Mouse (Mus musculus) thymus, postnatal 14 days (tissue): ENCODE measurements around the gene Olfr1386.
"Not testable (repeated sequence)": the region's sequence is repeated elsewhere in the genome, so short reads cannot be mapped to it uniquely, and the experiment has no call there.

Experiments used
- DNase-seq: peaks from one replicate; pipeline ENCODE4 v3.0.0; 2021

Olfr1386 gene

DNA sequence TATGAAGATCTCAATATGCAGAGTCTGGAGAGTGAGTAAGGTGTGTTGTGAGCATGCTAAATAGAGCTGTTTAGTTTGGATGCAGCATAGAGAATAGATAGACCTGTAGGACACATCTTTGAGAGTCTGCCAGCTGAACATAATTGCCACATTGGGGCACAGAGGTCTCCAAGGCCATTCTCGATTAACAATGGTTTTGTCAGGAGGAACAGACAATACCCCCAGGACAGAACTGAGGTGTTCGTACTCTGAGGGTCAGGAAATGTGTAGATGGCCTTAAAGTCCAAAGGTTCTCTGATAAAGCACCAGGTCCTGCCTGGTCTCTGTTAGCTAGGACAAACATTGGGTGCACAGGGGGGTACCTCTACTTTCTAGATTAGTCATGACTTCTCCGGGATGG is at the start of gene Olfr1386:
TSS of gene Olfr1386 (plus strand) at position 301 of the 400 bp plus-strand sequence.
- not testable (repeated sequence) for DNase-seq

DNA sequence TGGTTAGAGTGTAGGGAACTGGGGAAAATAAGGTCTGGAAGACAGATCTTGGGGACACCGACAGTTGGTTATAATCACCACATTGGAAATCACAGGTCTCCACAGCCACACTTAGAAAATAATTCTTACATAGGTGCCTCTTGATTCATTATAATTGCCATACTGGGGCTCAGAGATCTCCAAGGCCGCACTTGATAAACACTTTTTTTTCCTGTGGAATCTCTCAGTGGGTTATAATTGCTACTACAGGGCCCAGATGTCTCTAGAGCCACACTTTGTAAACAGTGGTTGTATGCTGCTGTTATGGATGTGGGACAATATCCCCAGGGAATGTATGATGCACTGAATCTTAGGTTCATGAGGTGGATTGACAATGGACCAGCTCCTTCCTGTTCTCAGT is 42.1 kb upstream of the Olfr1386 start, which contains the start of gene Olfr1389:
TSS of gene Olfr1389 (plus strand) at position 301 of the 400 bp plus-strand sequence.
- no peak for DNase-seq

DNA sequence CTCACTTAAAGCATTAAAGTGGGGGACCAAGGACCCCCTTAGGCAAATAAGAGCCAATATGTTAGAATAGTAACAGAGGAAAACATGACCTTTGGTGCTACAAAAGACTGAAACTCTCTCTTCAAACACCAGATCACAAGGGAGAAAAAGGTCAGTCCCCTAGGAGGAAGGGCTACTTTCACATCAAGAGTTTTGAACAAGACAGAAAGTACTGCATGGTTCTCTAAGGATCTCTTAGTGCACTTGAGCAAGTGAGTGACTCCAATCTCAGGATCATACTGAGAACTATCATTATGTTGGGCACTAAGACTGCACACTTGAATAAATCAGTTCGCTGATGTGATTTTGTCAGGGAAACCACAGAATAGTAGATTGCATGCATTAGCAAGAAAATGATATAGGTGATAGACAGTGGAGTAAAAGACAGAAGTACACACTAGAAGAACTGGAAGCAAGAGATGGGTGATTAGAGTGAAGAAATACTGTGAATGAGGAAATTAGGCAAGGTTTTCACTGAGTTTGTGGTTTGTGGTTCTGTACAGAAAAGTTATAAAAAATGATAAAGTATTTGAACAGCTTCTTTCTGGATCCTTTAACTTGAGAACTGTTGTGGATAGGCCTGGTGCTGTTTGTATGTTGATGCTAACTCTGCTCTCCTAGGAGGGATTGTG is 39.5 kb upstream of the Olfr1386 start:
- no peak for DNase-seq

DNA sequence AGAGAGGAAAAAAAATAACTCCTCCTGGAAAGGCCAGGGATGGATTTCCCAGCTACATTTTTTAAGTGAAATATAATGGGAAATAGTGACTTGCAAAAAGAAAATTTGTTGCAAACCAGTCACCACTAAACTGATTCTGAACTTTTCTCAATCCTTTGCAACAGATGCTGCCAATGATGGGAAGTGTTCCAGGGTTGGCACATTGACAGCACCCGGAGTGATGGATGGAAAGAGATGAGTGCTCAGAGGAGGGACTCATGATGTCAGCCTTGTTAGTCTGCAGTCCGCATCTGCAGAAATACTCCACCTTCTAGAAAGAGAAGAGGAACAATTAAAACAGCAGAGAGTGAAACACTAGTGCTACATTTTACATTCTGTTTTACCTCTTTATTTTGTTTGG is 35.2 kb upstream of the Olfr1386 start:
- no peak for DNase-seq

DNA sequence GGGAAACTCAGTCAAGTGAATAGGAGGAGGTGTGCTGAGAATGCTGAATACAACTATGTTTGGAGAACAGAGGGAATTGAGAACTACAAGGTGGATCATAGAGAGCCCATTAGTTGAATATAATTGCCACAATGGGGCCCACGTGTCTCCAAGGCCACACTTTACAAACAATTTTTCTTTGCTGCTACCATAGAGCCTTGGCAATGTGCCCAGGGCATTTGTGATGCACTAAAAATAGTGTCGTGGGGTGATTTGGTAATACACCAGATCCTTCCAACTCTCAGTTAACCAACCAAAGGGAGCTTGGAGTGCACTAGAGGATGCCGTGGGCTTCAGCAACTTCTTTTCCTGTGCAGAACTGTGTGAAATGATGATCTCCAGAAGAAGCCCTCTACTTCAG is 28.4 kb upstream of the Olfr1386 start, which contains the start of gene Olfr1388:
TSS of gene Olfr1388 (plus strand) at position 214 of the 400 bp plus-strand sequence.
- no peak for DNase-seq

DNA sequence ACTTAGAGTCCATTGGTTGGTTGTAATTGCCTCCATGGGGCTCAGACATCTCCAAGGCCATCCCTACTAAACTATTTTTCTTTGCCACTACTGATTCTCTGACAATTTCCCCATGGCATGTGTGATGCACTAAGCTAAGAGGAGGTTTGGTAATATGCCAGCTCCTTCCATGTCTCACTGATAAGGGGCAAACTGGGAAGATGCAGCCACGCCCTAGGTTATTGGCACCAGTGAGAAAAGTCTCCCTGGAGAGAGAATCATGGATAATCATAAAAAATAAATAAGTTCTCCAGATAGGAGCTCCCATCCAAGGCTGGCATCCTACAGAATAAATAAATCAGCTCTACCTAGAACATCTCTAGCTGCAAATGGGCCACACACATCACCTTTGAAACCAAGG is 9.8 kb upstream of the Olfr1386 start, which contains the start of gene Olfr1387:
TSS of gene Olfr1387 (plus strand) at position 301 of the 400 bp plus-strand sequence.
- DNase-seq, result no peak

DNA sequence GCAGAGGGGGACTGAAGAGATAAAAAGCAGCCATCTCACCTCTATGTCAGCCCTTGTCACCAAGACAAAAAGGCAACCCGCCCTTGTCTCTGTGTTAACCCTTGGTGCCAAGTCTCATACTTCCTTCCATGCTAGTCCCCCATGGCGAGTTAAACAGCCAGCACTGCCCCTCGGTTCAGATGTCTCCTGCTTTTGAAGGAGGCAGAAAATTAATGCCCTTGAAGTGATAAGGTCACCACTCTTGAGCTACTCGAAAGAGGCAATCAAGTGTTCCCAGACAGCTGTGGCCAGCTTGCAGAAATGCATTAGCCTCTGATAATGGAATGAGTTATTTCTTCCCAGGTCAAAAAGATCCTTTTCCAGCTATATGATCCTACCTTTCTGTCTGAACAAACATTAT is 21.1 kb downstream of the Olfr1386 start:
- DNase-seq, result no peak

DNA sequence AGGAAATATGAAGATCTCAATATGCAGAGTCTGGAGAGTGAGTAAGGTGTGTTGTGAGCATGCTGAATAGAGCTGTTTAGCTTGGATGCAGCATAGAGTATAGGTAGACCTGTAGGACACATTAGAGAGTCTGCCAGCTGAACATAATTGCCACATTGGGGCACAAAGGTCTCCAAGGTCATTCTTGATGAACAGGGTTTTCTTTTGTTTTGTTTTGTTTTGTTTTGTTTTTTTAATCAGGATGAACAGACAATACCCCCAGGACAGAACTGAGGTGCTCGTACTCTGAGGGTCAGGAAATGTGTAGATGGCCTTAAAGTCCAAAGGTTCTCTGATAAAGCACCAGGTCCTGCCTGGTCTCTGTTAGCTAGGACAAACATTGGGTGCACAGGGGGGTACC is 23.9 kb downstream of the Olfr1386 start, which contains the start of gene Olfr1385:
TSS of gene Olfr1385 (plus strand) at position 301 of the 400 bp plus-strand sequence.
- not testable (repeated sequence) for DNase-seq

DNA sequence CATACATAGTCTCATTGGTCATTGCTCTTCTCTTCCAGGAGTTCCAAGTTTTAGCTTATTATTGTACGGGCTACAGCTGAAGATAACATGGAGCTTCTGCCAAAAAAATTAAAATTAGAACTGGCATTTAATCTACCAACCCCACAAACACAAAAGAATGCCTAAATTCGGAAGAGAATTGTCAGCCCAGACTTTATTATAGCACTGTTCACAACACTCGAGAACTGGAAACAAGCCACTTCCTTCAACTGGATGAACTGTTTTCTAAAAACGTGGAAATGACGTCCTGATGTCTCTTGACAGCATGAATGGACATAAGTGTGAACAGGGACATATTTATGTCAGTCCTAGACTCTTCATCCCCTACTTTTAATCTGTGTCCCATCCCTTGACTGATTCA is 53.2 kb downstream of the Olfr1386 start:
- no peak for DNase-seq

DNA sequence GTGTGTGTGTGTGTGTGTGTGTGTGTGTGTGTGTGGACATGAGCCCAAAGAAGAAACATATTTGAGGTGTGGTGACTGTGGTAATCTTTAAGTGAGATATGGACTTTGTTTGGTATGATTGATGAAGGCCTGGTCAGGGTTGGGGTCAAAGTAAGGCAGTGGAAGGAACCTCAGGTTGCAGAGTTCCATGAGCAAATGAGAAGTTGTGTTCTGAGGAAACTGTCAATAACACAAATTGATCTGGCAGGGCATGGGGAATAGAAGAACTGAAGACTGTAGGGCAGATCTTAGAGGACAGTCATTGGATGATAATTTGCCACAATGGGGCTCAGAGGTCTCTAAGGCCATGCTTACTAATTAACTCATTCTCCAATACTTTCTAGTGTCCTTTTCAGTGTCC is 54.5 kb downstream of the Olfr1386 start, which contains the start of gene Olfr1383:
TSS of gene Olfr1383 (plus strand) at position 301 of the 400 bp plus-strand sequence.
- DNase-seq, result no peak
